Mouse (Mus musculus): Measurements from ENCODE around the gene Actb. TPM values are rescaled to one million over a fixed set of nuclear protein-coding genes. Genes with fewer than 3 reads are reported as not detected.

The Actb gene
- total RNA-seq, 1 experiment from 2014 or later: 4,323 TPM

- peak; percentile 39 to 56; a peak in 3 of 4 replicates for ATAC-seq (replicated peaks in 1 of 2; ENCODE audit: insufficient read depth in 1 of 2, low FRiP score in 2 of 2, low TSS enrichment in 1 of 2, low read depth in 1 of 2, poor library complexity in 2 of 2, severe bottlenecking in 2 of 2)
Observed at GRCm38 (mm10) chr5:142926204-142926939, 19.8 kb upstream of the Actb start.

DNA sequence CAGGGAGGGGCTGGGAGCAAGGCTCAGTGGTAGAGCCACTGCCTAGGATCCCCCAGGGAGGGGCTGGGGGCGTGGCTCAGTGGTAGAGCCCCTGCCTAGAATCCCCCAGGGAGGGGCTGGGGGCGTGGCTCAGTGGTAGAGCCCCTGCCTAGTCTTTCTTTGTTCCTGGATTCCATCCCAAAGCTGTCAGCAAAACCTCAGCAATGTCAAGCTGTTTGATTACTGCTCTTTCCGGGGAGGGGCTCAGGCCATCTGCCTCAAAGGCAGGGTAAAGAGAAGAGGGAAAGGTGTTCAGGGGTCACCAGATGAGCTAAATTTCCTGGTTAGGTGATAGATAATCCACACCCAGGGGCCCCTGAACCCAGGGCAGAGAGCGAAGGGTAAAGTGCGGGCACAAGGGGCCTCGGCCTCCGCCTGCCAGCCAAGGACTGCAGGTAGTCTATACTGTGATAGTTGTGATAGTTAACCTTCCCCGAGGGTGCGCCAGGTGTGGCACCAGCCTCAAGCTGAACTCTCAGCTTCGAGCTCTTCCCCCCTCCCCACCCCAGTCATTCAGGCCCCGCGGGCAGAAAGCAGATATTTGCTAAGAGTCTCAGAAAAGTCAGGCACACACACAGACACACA is 17.9 kb upstream of the Actb start:
- no peak for ATAC-seq (replicated peaks in 1 of 2; ENCODE audit: insufficient read depth in 1 of 2, low FRiP score in 2 of 2, low TSS enrichment in 1 of 2, low read depth in 1 of 2, poor library complexity in 2 of 2, severe bottlenecking in 2 of 2)

DNA sequence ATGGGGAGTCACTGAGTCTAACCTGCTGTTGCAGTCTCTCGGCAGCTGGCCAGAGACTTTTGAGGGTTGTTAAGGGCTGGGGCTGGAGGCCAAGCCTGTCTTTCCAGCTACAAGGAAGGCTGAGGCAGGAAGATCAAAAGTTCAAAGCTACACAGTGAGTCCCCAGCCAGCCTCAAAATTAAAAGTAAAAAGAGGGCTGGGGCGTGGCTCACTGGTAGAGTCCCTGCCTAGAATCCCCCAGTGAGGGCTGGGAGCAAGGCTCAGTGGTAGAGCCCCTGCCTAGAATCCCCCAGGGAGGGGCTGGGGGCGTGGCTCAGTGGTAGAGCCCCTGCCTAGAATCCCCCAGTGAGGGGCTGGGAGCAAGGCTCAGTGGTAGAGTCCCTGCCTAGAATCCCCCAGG is 17.2 kb upstream of the Actb start:
- no peak for ATAC-seq (replicated peaks in 1 of 2; ENCODE audit: insufficient read depth in 1 of 2, low FRiP score in 2 of 2, low TSS enrichment in 1 of 2, low read depth in 1 of 2, poor library complexity in 2 of 2, severe bottlenecking in 2 of 2)

GRCm38 (mm10) chr5:142922251-142922650 is 15.7 kb upstream of the Actb start:
- ATAC-seq (replicated peaks in 1 of 2; ENCODE audit: insufficient read depth in 1 of 2, low FRiP score in 2 of 2, low TSS enrichment in 1 of 2, low read depth in 1 of 2, poor library complexity in 2 of 2, severe bottlenecking in 2 of 2): no peak

GRCm38 (mm10) chr5:142921074-142921459 is 14.5 kb upstream of the Actb start:
- no peak; a peak in 2 of 4 replicates for ATAC-seq (replicated peaks in 1 of 2; ENCODE audit: insufficient read depth in 1 of 2, low FRiP score in 2 of 2, low TSS enrichment in 1 of 2, low read depth in 1 of 2, poor library complexity in 2 of 2, severe bottlenecking in 2 of 2)

- peak; percentile 99 for ATAC-seq (replicated peaks in 1 of 2; ENCODE audit: insufficient read depth in 1 of 2, low FRiP score in 2 of 2, low TSS enrichment in 1 of 2, low read depth in 1 of 2, poor library complexity in 2 of 2, severe bottlenecking in 2 of 2)
Observed at GRCm38 (mm10) chr5:142920311-142921073, 13.9 kb upstream of the Actb start.

DNA sequence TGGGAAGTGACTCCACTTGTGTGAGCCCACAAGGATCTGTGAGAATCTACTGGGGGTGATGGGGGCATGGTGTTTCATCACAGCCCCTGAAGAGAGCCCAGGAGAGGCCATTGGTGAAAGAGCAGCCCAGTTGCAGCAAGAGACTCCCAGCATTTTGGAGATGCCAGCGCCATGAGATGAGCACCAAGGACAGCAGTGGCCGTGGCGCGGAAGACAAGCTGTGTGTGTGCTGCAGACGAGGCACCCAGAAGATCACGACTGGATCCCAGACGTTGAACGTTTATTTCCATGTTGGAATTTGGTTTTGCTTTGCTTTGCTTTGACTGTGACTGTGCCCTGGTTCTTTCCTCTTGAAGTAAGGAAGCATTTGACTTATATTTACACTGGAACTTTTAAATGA is 10.8 kb upstream of the Actb start:
- no peak for ATAC-seq (replicated peaks in 1 of 2; ENCODE audit: insufficient read depth in 1 of 2, low FRiP score in 2 of 2, low TSS enrichment in 1 of 2, low read depth in 1 of 2, poor library complexity in 2 of 2, severe bottlenecking in 2 of 2)

DNA sequence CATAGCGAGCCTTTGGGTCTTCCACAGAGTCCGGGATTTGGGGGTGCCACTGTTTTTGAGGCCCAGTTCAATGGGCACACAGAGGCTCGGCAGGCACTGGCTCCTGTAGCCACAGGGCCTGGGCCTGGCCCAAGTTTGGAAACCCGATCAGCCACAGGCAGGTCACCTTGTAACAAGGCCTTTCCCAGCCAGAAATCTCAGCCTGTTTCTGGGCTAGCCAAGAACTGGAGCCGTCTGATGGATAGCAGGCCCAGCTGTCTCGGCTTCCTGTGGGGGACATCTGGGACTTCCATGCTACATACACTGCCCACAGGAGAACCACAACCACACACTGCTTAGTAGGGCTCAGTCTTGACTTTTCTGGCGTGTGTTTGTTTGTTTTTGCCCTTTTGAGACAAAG is 10.0 kb upstream of the Actb start:
- ATAC-seq (replicated peaks in 1 of 2; ENCODE audit: insufficient read depth in 1 of 2, low FRiP score in 2 of 2, low TSS enrichment in 1 of 2, low read depth in 1 of 2, poor library complexity in 2 of 2, severe bottlenecking in 2 of 2): no peak

GRCm38 (mm10) chr5:142915231-142915630 is 8.7 kb upstream of the Actb start:
- no peak for ATAC-seq (replicated peaks in 1 of 2; ENCODE audit: insufficient read depth in 1 of 2, low FRiP score in 2 of 2, low TSS enrichment in 1 of 2, low read depth in 1 of 2, poor library complexity in 2 of 2, severe bottlenecking in 2 of 2)

DNA sequence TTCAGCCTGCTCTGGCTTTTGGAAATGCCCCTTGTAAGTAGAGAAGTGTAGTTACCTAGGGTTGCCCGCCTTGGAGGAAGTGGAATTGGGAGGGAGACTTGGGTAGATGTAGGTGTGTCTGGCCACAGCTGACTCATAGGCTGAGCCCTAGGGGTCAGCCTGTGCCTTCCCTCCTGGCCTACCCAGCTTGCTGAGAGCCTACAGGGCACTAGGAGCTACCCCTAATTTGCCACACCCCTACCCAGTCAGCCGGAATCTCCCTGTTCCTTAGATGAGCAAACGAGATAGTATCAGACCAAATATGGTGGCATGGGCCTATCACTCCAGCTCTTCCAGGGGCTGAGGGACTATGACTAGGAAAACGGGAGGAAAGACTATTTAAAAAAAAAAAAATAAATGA is 6.2 kb upstream of the Actb start:
- ATAC-seq (replicated peaks in 1 of 2; ENCODE audit: insufficient read depth in 1 of 2, low FRiP score in 2 of 2, low TSS enrichment in 1 of 2, low read depth in 1 of 2, poor library complexity in 2 of 2, severe bottlenecking in 2 of 2): no peak

GRCm38 (mm10) chr5:142912320-142912719 is 5.8 kb upstream of the Actb start:
- no peak for ATAC-seq (replicated peaks in 1 of 2; ENCODE audit: insufficient read depth in 1 of 2, low FRiP score in 2 of 2, low TSS enrichment in 1 of 2, low read depth in 1 of 2, poor library complexity in 2 of 2, severe bottlenecking in 2 of 2)

DNA sequence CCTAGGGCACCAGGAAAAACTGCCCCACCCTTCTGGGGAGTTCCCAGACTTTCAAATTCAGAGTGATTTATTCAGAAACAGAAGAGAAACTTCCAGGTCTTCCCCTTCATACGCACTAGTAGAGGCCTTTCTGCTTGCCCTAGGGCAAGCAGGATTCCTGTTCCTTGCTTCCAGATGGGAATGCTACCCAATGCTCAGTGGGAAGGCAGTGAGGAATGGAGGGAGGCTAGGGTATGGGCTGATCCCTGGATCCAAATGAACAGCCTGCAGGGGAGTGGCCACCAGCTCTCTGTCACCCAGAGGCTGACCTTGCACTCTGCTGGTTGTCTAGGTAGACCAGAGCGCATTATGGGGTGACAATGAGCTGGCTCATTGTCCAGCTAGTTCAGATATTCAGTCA is 5.1 kb upstream of the Actb start:
- ATAC-seq (replicated peaks in 1 of 2; ENCODE audit: insufficient read depth in 1 of 2, low FRiP score in 2 of 2, low TSS enrichment in 1 of 2, low read depth in 1 of 2, poor library complexity in 2 of 2, severe bottlenecking in 2 of 2): no peak

DNA sequence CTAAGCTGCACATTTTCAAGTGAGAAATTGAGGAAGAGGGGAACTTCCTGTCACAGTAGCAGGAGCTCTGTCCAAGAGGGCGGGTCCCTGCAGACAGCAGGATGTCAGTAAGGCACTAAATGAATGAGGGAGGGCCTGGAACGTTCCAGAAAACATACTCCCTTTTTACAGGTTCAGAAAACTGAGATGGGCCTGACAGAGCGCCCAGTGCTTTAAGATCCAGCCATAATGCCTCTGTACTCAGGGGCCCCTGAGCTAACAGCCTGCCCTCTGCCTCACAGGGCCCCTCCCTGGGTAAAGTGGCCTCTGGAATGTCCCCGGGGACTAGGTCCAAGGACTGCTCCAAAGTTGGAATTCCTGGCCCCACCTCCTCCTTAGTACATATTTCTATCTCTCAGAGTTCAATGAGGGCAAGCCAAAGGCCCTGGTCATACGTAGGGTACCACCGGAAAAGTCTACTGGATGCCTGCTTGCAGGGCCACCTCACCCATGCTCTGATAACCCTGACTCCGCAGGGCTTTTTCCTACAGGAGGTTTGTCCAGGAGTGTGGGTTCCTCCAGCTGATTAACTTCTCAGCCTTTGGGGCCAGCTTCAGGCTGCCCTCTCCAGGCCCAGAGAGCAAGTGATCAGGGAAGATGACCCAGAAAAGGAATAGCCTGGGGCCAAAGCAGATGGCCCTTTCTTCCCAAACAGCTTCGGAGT is 3.2 kb upstream of the Actb start:
- ATAC-seq (replicated peaks in 1 of 2; ENCODE audit: insufficient read depth in 1 of 2, low FRiP score in 2 of 2, low TSS enrichment in 1 of 2, low read depth in 1 of 2, poor library complexity in 2 of 2, severe bottlenecking in 2 of 2): no peak

DNA sequence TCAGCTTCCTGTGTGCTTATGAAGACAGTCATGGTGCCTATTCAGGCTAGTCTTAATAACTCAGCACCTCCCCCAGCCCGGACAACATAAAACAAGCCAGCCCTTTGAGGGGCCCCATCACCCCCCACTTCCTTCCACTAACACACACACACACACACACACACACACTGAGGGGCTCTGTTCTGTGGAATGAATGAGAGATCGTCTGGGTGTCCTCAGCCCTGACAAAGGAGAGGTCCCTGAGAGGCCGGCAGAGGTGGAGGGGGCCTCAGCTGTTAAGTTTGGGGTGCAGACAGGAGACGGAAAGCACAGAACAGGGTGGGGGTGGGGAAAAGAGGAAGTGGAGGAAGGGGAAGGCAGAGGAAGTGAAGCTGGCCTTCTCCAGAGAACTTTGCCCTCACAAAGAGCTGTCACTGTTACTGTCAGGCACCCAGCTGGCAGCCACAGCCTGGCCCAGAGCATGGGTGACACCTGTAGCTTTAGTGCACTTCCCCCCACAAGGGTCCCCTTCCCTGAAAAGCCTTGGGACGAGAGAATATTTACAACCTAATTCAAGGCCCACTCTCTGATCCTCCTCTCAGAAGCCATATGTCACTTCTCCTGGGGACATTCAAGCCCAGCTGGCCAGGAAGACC is 2.5 kb upstream of the Actb start:
- peak; percentile 8 to 12; a peak in 2 of 4 replicates for ATAC-seq (replicated peaks in 1 of 2; ENCODE audit: insufficient read depth in 1 of 2, low FRiP score in 2 of 2, low TSS enrichment in 1 of 2, low read depth in 1 of 2, poor library complexity in 2 of 2, severe bottlenecking in 2 of 2)

DNA sequence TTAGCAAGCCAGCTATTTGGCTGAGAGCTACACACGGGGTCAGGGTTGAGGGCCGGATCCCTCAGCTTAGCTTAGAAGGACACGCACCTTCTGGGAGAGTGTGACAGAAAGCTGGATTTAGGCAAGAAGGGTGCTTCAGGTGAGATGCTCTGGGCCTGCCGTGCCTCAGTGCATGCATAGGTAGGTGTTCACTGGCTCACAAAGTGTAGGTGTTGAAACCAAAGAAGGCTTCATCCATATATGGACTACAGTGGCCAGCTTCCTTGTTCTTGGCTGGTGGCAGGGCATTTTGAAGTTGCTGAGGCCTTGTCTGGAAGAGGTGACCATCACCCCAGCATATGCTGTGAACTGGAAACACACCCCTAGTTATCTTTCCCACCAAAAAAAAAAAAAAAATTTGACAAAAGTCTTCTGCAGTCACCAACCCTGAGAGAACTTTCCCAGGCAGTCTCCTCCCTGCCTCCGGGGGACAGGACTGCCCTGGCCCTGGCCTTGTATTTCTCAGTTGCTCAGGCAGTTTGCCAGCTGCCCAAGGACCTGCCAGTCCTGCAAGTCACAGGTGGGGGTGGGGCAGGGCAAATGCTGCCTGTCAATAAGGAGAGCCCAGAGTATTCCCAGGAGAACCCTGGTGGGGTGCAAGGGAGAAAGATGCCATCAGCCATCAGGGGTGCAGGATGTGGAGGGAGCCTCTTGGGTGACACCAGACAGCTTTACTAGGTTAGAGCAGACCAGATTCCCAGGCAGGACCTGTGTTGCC is 1.4 kb upstream of the Actb start:
- no peak for ATAC-seq (replicated peaks in 1 of 2; ENCODE audit: insufficient read depth in 1 of 2, low FRiP score in 2 of 2, low TSS enrichment in 1 of 2, low read depth in 1 of 2, poor library complexity in 2 of 2, severe bottlenecking in 2 of 2)

GRCm38 (mm10) chr5:142907048-142907802 is 671 bp upstream of the Actb start:
- no peak for ATAC-seq (replicated peaks in 1 of 2; ENCODE audit: insufficient read depth in 1 of 2, low FRiP score in 2 of 2, low TSS enrichment in 1 of 2, low read depth in 1 of 2, poor library complexity in 2 of 2, severe bottlenecking in 2 of 2)
